Mouse (Mus musculus) liver, adult 2 months (tissue): Measurements from ENCODE around the gene Cybc1. TPM values are rescaled to one million over a fixed set of nuclear protein-coding genes. Genes with fewer than 3 reads are reported as not detected.

Experiments used
- DNase-seq: peaks from one replicate; pipeline ENCODE4 v3.0.0-alpha.2; 2011; ENCODE audit warnings: low read depth, low spot score; ENCODE audit errors: extremely low read depth
- H3K27ac ChIP-seq: fragments of 200-500 bp; replicated peaks from 2 replicates; pipeline ENCODE4 v1.5.1; 2012; ENCODE audit warnings: low read depth, mild to moderate bottlenecking, control low read depth, inconsistent platforms, low read length; ENCODE audit not compliant: insufficient read depth
- H3K27me3 ChIP-seq: fragments of 200-500 bp; 2 replicates; pipeline ENCODE4 v1.6.1; 2012; ENCODE audit warnings: mild to moderate bottlenecking, moderate library complexity, low read length, inconsistent platforms; ENCODE audit not compliant: control insufficient read depth, insufficient read depth
- H3K36me3 ChIP-seq: fragments of 200-500 bp; 2 replicates; pipeline ENCODE4 v1.6.1; 2012; ENCODE audit warnings: low read length, inconsistent platforms; ENCODE audit not compliant: control insufficient read depth, insufficient read depth
- H3K4me1 ChIP-seq: fragments of 200-500 bp; 2 replicates; pipeline ENCODE4 v1.6.1; 2011; ENCODE audit warnings: low read length; ENCODE audit not compliant: control insufficient read depth, insufficient read depth
- H3K4me3 ChIP-seq: fragments of 200-500 bp; 2 replicates; pipeline ENCODE4 v1.5.1; 2011; ENCODE audit warnings: low read depth, mild to moderate bottlenecking, control low read depth, low read length, moderate library complexity; ENCODE audit not compliant: insufficient read depth
- H3K79me2 ChIP-seq: fragments of 200-500 bp; 2 replicates; pipeline ENCODE4 v1.6.1; 2012; ENCODE audit warnings: inconsistent platforms, mild to moderate bottlenecking, low read length, moderate library complexity; ENCODE audit not compliant: control insufficient read depth, insufficient read depth
- H3K9ac ChIP-seq: fragments of 200-500 bp; 2 replicates; pipeline ENCODE4 v1.6.1; 2012; ENCODE audit warnings: low read depth, mild to moderate bottlenecking, control low read depth, inconsistent platforms, low read length
- CTCF ChIP-seq: fragments of 200-500 bp; IDR thresholded peaks from 2 replicates; pipeline ENCODE4 v1.5.1; 2011; ENCODE audit warnings: low read depth, low read length, control low read depth
- POLR2A ChIP-seq: fragments of 200-500 bp; IDR thresholded peaks from 2 replicates; pipeline ENCODE4 v1.6.1; 2011; ENCODE audit warnings: low read length, control low read depth; ENCODE audit not compliant: insufficient read depth; ENCODE audit errors: extremely low read depth
- WGBS: fragments of 180-500 bp; shearing (Covaris S2); methylation state at CpG from one replicate; pipeline ENCODE4 v1.1.7; 2018; 5-methylcytosine and 5-hydroxymethylcytosine counted together
- polyA plus RNA-seq: library from polyadenylated mRNA; depleted of rRNA; stranded (reverse); fragments of >200 nt; gene quantifications from 2 replicates; pipeline ENCODE4 v1.2.3, GENCODE M21; 2012; rRNA removed
- total RNA-seq: library from RNA; depleted of rRNA; stranded (reverse); fragments of >200 nt; gene quantifications from 2 replicates; pipeline ENCODE4 v1.2.3, GENCODE M21; 2014; rRNA removed

Gene Cybc1
- total and polyA plus RNA-seq, 2 experiments: 8.0 to 10.9 TPM

- Histone ChIP-seq H3K36me3 (no peaks in the 10 kb centered on the region), H3K4me3 (no peak overlapping the region), H3K9ac (no peak overlapping the region), H3K27me3 (no peaks in the 10 kb centered on the region), H3K79me2 (no peaks in the 10 kb centered on the region), H3K27ac (no peak overlapping the region), H3K4me1 (peaks cover 6% of the 10 kb centered on the region)
- no peak for DNase-seq
- WGBS: 85% methylated on average over 2 of the region's 2 CpGs
- no peak for TF ChIP-seq CTCF
- no peak for TF ChIP-seq POLR2A
These were observed 36.4 kb downstream of the Cybc1 start for GRCm38 (mm10) chr11:121192742-121193141.

- Histone ChIP-seq H3K9ac (no peak overlapping the region), H3K4me1 (peaks cover 6% of the 10 kb centered on the region), H3K27me3 (no peaks in the 10 kb centered on the region), H3K79me2 (no peaks in the 10 kb centered on the region), H3K27ac (no peak overlapping the region), H3K4me3 (no peak overlapping the region), H3K36me3 (no peaks in the 10 kb centered on the region)
- WGBS: 21% methylated on average over 3 of the region's 3 CpGs
- peak; percentile 75 for DNase-seq
- TF ChIP-seq CTCF (no peak), POLR2A (no peak)
These were observed 39.4 kb downstream of the Cybc1 start for GRCm38 (mm10) chr11:121189681-121190080.

GRCm38 (mm10) chr11:121176285-121177270 is 52.5 kb downstream of the Cybc1 start:
- H3K79me2 ChIP-seq: no peaks in the 10 kb centered on the region
- H3K4me3 ChIP-seq: no peak overlapping the region
- DNase-seq: peak; percentile 40
- no peaks in the 10 kb centered on the region for H3K4me1 ChIP-seq
- H3K27me3 ChIP-seq: no peaks in the 10 kb centered on the region
- no peak overlapping the region for H3K9ac ChIP-seq
- H3K36me3 ChIP-seq: no peaks in the 10 kb centered on the region
- WGBS: 55% methylated on average over 12 of the region's 12 CpGs
- TF ChIP-seq POLR2A (no peak), CTCF (peak; percentile 92)
- no peak overlapping the region for H3K27ac ChIP-seq

GRCm38 (mm10) chr11:121174234-121174633 is 54.9 kb downstream of the Cybc1 start:
- 82% methylated on average over 3 of the region's 3 CpGs for WGBS
- DNase-seq: no peak
- Histone ChIP-seq H3K9ac (no peak overlapping the region), H3K4me3 (no peak overlapping the region), H3K27me3 (no peaks in the 10 kb centered on the region), H3K79me2 (no peaks in the 10 kb centered on the region), H3K36me3 (no peaks in the 10 kb centered on the region), H3K4me1 (no peaks in the 10 kb centered on the region), H3K27ac (no peak overlapping the region)
- TF ChIP-seq CTCF (no peak), POLR2A (no peak)

- WGBS: 92% methylated on average over 5 of the region's 5 CpGs
- TF ChIP-seq CTCF (no peak), POLR2A (no peak)
These were observed 55.9 kb downstream of the Cybc1 start for GRCm38 (mm10) chr11:121173203-121173602.

More at GRCm38 (mm10) chr11:121173203-121173602, 55.9 kb downstream of the Cybc1 start:
- Histone ChIP-seq H3K27ac (no peak overlapping the region), H3K4me1 (no peaks in the 10 kb centered on the region), H3K4me3 (no peak overlapping the region), H3K9ac (no peak overlapping the region), H3K27me3 (no peaks in the 10 kb centered on the region), H3K79me2 (no peaks in the 10 kb centered on the region), H3K36me3 (no peaks in the 10 kb centered on the region)
- no peak for DNase-seq

Other genes starting within 250 kb of the Cybc1 start
- 28.3 and 31.8 TPM in 2 replicates for gene Csnk1d, start 238.0 kb downstream of the Cybc1 start, total RNA-seq
- 34.2 and 36.4 TPM in 2 replicates for gene Csnk1d, start 238.0 kb downstream of the Cybc1 start, polyA plus RNA-seq
- gene Cd7, start 189.9 kb downstream of the Cybc1 start, total RNA-seq: 0.20 and 0.55 TPM in 2 replicates
- 1.5 and 3.4 TPM in 2 replicates for gene Cd7, start 189.9 kb downstream of the Cybc1 start, polyA plus RNA-seq
- gene Sectm1b, start 165.8 kb downstream of the Cybc1 start, total RNA-seq: not detected in 2 replicates
- 0.11 and 0.18 TPM in 2 replicates for gene Sectm1b, start 165.8 kb downstream of the Cybc1 start, polyA plus RNA-seq
- gene Sectm1a, start 148.1 kb downstream of the Cybc1 start, total RNA-seq: 0.55 and 0.67 TPM in 2 replicates
- 0.76 and 0.81 TPM in 2 replicates for gene Sectm1a, start 148.1 kb downstream of the Cybc1 start, polyA plus RNA-seq
- gene Tex19.2, start 110.6 kb downstream of the Cybc1 start, total RNA-seq: not detected in 2 replicates
- not detected in 2 replicates for gene Tex19.2, start 110.6 kb downstream of the Cybc1 start, polyA plus RNA-seq
- gene Tex19.1, start 83.2 kb downstream of the Cybc1 start, total RNA-seq: not detected in 2 replicates
- gene Tex19.1, start 83.2 kb downstream of the Cybc1 start, polyA plus RNA-seq: not detected in 2 replicates
- not detected in 2 replicates for gene Uts2r, start 69.1 kb downstream of the Cybc1 start, total RNA-seq
- not detected in 2 replicates for gene Uts2r, start 69.1 kb downstream of the Cybc1 start, polyA plus RNA-seq
- 6.1 and 7.5 TPM in 2 replicates for gene Hexdc, start 24.9 kb downstream of the Cybc1 start, total RNA-seq
- 7.4 and 11.6 TPM in 2 replicates for gene Hexdc, start 24.9 kb downstream of the Cybc1 start, polyA plus RNA-seq
- gene Ogfod3, start 24.6 kb downstream of the Cybc1 start, total RNA-seq: 5.4 and 7.9 TPM in 2 replicates
- gene Ogfod3, start 24.6 kb downstream of the Cybc1 start, polyA plus RNA-seq: 8.2 and 8.6 TPM in 2 replicates
- gene Narf, start 7.9 kb upstream of the Cybc1 start, total RNA-seq: 39.8 and 44.3 TPM in 2 replicates
- gene Narf, start 7.9 kb upstream of the Cybc1 start, polyA plus RNA-seq: 39.5 and 45.3 TPM in 2 replicates
- 4.3 and 6.4 TPM in 2 replicates for gene Foxk2, start 30.7 kb upstream of the Cybc1 start, total RNA-seq
- 12.2 and 17.5 TPM in 2 replicates for gene Foxk2, start 30.7 kb upstream of the Cybc1 start, polyA plus RNA-seq
- gene Wdr45b, start 125.1 kb upstream of the Cybc1 start, total RNA-seq: 27.6 and 30.0 TPM in 2 replicates
- gene Wdr45b, start 125.1 kb upstream of the Cybc1 start, polyA plus RNA-seq: 34.8 and 45.1 TPM in 2 replicates
- gene Rab40b, start 158.9 kb upstream of the Cybc1 start, total RNA-seq: 0.67 and 0.74 TPM in 2 replicates
- gene Rab40b, start 158.9 kb upstream of the Cybc1 start, polyA plus RNA-seq: 0.57 and 0.87 TPM in 2 replicates
- 10.4 and 12.7 TPM in 2 replicates for gene Fn3krp, start 192.1 kb upstream of the Cybc1 start, total RNA-seq
- gene Fn3krp, start 192.1 kb upstream of the Cybc1 start, polyA plus RNA-seq: 5.5 and 7.6 TPM in 2 replicates
- 12.0 and 13.4 TPM in 2 replicates for gene Fn3k, start 205.6 kb upstream of the Cybc1 start, total RNA-seq
- gene Fn3k, start 205.6 kb upstream of the Cybc1 start, polyA plus RNA-seq: 17.1 and 18.5 TPM in 2 replicates
- 23.5 and 27.6 TPM in 2 replicates for gene Tbcd, start 222.6 kb upstream of the Cybc1 start, total RNA-seq
- gene Tbcd, start 222.6 kb upstream of the Cybc1 start, polyA plus RNA-seq: 31.8 and 33.4 TPM in 2 replicates